Mouse (Mus musculus) spleen, adult 2 months (tissue): Measurements from ENCODE around the gene Pcdh9.

Source experiments
- CTCF ChIP-seq: fragments of 200-500 bp; IDR thresholded peaks from 2 replicates; pipeline ENCODE4 v1.5.1; 2011; ENCODE audit warnings: mild to moderate bottlenecking, inconsistent platforms; ENCODE audit not compliant: insufficient read depth, insufficient read length, insufficient replicate concordance; ENCODE audit errors: extremely low read depth
- POLR2A ChIP-seq: fragments of 200-500 bp; IDR thresholded peaks from 2 replicates; pipeline ENCODE4 v1.6.1; 2011; ENCODE audit warnings: low read depth, low read length, inconsistent platforms

- no peak for TF ChIP-seq CTCF
- TF ChIP-seq POLR2A: no peak
Observed at GRCm38 (mm10) chr14:93785031-93785430, 105.4 kb downstream of the Pcdh9 start.
